Mouse (Mus musculus): ENCODE data around the gene Wwox. TPM values are rescaled to one million over a fixed set of nuclear protein-coding genes. Genes with fewer than 3 reads are reported as not detected.
A peak's percentile ranks its signal among the peaks of the same experiment; 100 is the strongest.

The Wwox gene
- polyA plus RNA-seq, 1 experiment from 2014 or later = 16.0 TPM

DNA sequence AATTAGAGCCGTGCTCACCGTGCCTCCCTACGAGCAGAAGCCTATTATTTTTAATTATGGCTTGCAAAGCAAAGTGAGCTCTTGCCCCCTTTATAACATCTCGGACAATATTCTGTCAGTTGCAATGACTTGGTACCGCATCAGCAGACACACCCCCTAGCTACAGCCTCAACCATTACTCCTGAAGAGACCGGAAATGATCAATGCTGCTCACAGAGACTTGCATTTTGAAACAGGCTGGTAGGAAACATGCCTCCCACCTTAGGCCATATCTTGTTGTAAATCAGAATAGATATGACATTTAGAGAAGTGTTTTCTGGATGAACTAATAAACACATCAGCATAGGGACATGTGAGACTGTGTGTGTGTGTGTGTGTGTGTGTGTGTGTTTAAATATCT is 911.3 kb downstream of the Wwox start:
- H3K4me1 ChIP-seq = no peaks in the 10 kb centered on the region
- 66% methylated on average over 6 of the region's 6 CpGs for WGBS
- H3K27me3 ChIP-seq = no peaks in the 10 kb centered on the region
- no peaks in the 10 kb centered on the region for H3K9me3 ChIP-seq (replicated peaks)
- H3K4me3 ChIP-seq (replicated peaks) = no peak overlapping the region
- H3K27ac ChIP-seq = no peak overlapping the region
- H3K9ac ChIP-seq = no peak overlapping the region
- no peak for ATAC-seq (replicated peaks; ENCODE audit: low FRiP score)
- no peaks in the 10 kb centered on the region for H3K36me3 ChIP-seq
- no peak overlapping the region for H3K4me2 ChIP-seq

DNA sequence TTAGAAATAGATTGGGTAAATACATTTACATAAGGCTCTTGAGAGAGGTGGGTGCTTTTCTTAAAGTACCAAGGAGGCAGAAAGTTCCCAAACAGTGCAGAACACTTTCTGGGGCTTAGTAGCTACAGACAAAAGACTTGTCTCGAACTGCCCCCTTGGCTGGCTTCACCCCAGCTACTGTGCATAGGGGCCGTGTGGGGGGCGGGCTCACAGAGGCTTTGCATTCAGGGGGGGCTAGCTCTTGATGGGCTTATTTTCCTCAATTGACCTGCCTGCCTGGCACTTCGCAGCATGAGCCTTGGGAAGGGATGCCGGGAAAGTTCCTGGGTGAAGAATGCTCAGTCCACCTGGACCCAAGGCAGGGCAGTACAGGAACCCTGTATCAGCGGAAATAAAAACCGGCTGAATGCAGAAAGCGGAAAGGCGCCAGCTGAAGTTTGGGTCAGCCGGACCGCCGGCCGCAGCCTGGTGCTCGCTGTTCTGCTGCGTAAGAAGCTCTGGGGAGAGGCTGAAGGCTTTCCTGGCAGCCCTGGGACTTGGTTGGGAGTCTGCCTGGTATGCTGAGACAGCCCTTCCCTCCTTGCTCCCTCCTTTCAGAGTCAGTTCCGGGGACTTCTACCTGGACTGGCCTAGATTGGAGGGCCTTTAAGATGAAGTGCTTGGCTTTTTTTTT is 918.3 kb downstream of the Wwox start:
- H3K27me3 ChIP-seq = no peaks in the 10 kb centered on the region
- no peak overlapping the region for H3K4me3 ChIP-seq (replicated peaks)
- no peaks in the 10 kb centered on the region for H3K36me3 ChIP-seq
- WGBS = 46% methylated on average over 16 of the region's 16 CpGs
- H3K4me1 ChIP-seq = peaks cover 6% of the 10 kb centered on the region; the same call in 1 of the 2 replicates
- no peak overlapping the region for H3K27ac ChIP-seq
- ATAC-seq (replicated peaks; ENCODE audit: low FRiP score) = no peak; the same call in 1 of the 2 replicates
- H3K9me3 ChIP-seq (replicated peaks) = no peaks in the 10 kb centered on the region
- H3K4me2 ChIP-seq = peak overlapping the region; percentile 19
- H3K9ac ChIP-seq = no peak overlapping the region

DNA sequence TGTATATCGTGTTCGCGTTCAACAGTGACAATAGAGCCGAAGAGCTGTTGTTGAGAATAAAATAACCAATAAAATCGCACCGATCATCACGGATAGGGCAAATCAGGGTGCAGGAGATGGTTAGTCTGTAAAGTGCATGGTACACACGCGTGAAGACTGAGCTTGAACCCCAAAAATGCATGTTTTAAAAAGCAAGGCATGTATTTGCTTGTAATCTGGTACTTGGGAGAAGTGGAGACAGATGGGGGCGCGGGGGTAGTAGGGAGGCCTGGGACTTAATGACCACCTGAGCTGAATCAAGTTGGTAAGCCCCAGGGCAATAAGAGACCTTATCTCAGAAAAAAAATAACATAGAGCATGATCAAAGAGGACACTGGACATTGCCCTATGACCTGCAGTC is 919.0 kb downstream of the Wwox start:
- Histone ChIP-seq H3K9ac (no peak overlapping the region), H3K4me3 (replicated peaks) (no peak overlapping the region), H3K36me3 (no peaks in the 10 kb centered on the region), H3K27me3 (no peaks in the 10 kb centered on the region), H3K9me3 (replicated peaks) (no peaks in the 10 kb centered on the region), H3K27ac (no peak overlapping the region), H3K4me2 (no peak overlapping the region), H3K4me1 (peaks cover 8% of the 10 kb centered on the region; the same call in 1 of the 2 replicates)
- ATAC-seq (replicated peaks; ENCODE audit: low FRiP score) = no peak
- 90% methylated on average over 11 of the region's 11 CpGs for WGBS

DNA sequence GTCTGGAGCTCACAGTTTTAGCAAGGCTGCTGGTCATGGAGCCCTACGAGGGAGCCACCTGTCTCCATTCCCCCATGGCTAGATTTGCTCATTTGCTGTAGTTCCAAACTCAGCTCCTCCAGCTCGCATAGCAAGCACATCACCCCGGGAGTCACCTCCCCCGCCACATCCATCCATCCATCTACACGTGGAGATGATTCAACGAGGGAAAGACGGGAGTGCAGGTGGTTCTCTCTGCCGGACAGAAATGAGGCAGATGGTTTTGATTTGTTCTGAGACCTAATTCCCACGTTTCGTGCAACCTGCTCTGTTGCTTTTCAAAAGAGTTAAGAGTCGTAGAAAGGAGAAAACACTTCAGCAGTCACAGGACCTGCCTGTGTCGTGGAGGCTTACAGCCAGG is 920.2 kb downstream of the Wwox start:
- Histone ChIP-seq H3K27ac (no peak overlapping the region), H3K4me3 (replicated peaks) (no peak overlapping the region), H3K9ac (no peak overlapping the region), H3K36me3 (no peaks in the 10 kb centered on the region), H3K27me3 (no peaks in the 10 kb centered on the region), H3K4me1 (peaks cover 8% of the 10 kb centered on the region; the same call in 1 of the 2 replicates), H3K4me2 (no peak overlapping the region), H3K9me3 (replicated peaks) (no peaks in the 10 kb centered on the region)
- ATAC-seq (replicated peaks; ENCODE audit: low FRiP score) = no peak
- WGBS = 47% methylated on average over 12 of the region's 12 CpGs

DNA sequence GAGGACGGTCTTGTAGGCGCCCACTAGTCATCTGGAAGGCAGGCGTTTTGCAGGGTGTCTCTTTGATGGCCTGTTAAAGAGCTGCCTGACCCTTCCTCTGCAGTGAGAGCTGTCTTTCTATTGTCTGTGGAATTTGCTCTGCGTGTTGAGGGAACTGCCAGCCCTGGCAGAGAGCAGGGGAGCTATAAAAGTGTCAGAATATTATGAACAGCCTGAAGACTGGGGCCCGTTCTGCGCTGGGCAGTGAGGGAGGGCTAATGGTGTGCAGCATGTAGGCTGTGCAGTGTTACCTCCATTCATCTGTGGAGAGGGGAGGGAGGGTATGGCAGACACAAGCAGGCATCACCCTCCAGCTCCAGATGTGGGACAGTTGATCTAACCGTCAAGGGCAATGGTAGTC is 923.1 kb downstream of the Wwox start:
- Histone ChIP-seq H3K27me3 (no peaks in the 10 kb centered on the region), H3K36me3 (no peaks in the 10 kb centered on the region), H3K9me3 (replicated peaks) (no peaks in the 10 kb centered on the region), H3K4me1 (peaks cover 8% of the 10 kb centered on the region; the same call in 1 of the 2 replicates), H3K9ac (no peak overlapping the region), H3K4me2 (no peak overlapping the region), H3K4me3 (replicated peaks) (no peak overlapping the region), H3K27ac (no peak overlapping the region)
- 10% methylated on average over 7 of the region's 7 CpGs for WGBS
- ATAC-seq (replicated peaks; ENCODE audit: low FRiP score) = peak; percentile 69; the same call in 1 of the 2 replicates

DNA sequence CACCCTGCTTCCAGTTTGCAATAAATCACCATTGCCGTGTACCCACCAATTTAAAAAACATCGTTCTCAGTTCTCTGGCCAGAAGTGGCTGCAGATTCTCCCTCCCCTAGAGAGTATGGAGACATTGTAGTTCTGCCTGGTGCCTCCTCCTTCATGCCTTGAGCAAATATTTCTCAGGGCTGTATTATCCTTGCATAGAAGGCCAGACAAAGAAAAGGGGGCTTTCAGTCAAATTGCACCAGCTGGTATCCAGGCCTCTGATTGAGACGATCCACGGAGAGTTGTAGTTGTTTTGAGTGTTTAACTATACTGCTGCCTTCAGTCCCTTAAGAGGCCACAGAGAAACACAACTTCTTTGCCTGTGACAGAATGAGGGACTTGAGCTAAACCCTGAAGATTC is 935.5 kb downstream of the Wwox start:
- no peaks in the 10 kb centered on the region for H3K9me3 ChIP-seq (replicated peaks)
- H3K9ac ChIP-seq = no peak overlapping the region
- no peak overlapping the region for H3K4me3 ChIP-seq (replicated peaks)
- H3K27me3 ChIP-seq = 0 out of 2 replicates have a peak, but pooled peaks cover 4% of the 10 kb centered on the region
- 0 out of 2 replicates have a peak, but pooled peaks cover 4% of the 10 kb centered on the region for H3K4me1 ChIP-seq
- H3K27ac ChIP-seq = no peak overlapping the region
- ATAC-seq (replicated peaks; ENCODE audit: low FRiP score) = no peak
- WGBS = 22% methylated on average over 4 of the region's 4 CpGs
- H3K4me2 ChIP-seq = no peak overlapping the region
- H3K36me3 ChIP-seq = no peaks in the 10 kb centered on the region

DNA sequence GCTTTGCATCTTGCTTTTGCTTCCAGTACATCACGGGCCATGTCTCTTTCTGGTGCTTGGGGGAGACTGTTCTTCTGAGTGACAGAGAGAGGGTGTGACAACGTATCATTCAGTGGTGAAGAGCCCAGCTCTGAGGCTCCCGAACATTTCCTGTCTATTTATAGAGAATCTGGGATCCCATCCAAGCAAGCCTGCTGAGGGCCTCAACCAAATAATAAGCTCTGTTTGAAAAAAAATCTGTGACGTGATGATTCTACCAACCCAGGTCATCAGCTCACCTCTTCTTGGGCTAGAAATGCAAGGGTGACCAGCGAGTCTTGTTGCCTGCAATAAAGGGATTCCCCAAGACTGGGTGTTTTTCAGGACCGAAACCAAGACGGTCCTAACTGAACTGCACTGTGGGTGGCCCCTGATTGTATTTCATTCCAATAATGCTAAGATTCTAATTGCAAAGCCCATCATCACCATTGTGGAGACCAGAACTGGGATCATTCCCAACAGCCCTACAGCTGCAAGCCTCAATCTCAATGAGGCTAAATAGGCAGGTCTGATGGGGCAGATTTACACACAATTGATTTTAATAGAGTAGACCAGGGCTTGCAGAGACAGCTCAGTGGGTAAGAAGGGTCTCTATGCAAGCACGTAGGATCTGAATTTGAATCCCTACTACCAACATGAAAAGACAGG is 936.0 kb downstream of the Wwox start:
- H3K4me3 ChIP-seq (replicated peaks) = no peak overlapping the region
- no peak overlapping the region for H3K27ac ChIP-seq
- WGBS = 64% methylated on average over 8 of the region's 8 CpGs
- no peaks in the 10 kb centered on the region for H3K36me3 ChIP-seq
- ATAC-seq (replicated peaks; ENCODE audit: low FRiP score) = no peak
- H3K9ac ChIP-seq = no peak overlapping the region
- H3K27me3 ChIP-seq = 0 out of 2 replicates have a peak, but pooled peaks cover 4% of the 10 kb centered on the region
- H3K4me1 ChIP-seq = 0 out of 2 replicates have a peak, but pooled peaks cover 4% of the 10 kb centered on the region
- no peak overlapping the region for H3K4me2 ChIP-seq
- no peaks in the 10 kb centered on the region for H3K9me3 ChIP-seq (replicated peaks)

DNA sequence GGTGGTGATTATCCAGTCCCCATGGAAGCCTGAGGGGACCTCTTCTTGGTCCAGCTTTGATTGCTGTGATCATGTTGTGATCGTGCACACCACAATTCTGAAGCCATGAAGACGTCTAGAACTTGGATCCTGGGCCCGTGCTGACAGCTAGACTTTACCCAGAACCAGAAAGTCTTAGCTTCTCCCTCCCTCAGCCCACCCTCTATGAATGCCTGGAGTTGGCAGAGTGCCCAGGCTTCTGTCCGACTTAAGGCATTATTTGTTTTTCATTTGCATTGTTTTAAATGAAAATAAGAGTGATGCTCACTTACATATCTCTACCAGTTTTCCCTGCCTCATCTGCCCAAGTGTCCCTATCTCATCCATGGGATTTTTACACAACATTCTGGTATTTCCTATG is 937.9 kb downstream of the Wwox start:
- 0 out of 2 replicates have a peak, but pooled peaks cover 4% of the 10 kb centered on the region for H3K4me1 ChIP-seq
- 49% methylated on average over 4 of the region's 4 CpGs for WGBS
- no peak for ATAC-seq (replicated peaks; ENCODE audit: low FRiP score)
- H3K9me3 ChIP-seq (replicated peaks) = no peaks in the 10 kb centered on the region
- H3K27me3 ChIP-seq = 0 out of 2 replicates have a peak, but pooled peaks cover 4% of the 10 kb centered on the region
- H3K4me3 ChIP-seq (replicated peaks) = no peak overlapping the region
- H3K9ac ChIP-seq = no peak overlapping the region
- H3K4me2 ChIP-seq = no peak overlapping the region
- no peak overlapping the region for H3K27ac ChIP-seq
- H3K36me3 ChIP-seq = no peaks in the 10 kb centered on the region

DNA sequence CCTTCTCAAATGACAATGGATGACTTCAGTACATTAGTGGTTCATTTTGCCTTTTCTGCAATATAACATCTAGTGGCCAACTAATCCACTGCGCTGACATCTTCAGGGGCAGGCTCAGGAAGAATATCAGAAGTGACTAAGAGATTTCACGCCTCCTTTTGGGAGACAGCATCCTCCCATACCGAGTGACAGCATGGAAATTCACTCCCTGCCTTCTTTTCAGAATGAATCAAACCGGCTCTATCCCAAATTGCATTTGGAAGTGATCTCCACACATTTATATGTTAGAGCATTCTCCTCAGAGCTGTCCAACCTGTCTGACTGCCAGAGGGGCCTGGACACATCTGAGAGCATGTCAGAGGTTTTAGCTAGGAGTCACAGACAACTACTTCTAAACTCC is 940.6 kb downstream of the Wwox start:
- ATAC-seq (replicated peaks; ENCODE audit: low FRiP score) = no peak
- Histone ChIP-seq H3K36me3 (no peaks in the 10 kb centered on the region), H3K4me2 (no peak overlapping the region), H3K27me3 (no peaks in the 10 kb centered on the region), H3K9ac (no peak overlapping the region), H3K4me3 (replicated peaks) (no peak overlapping the region), H3K27ac (no peak overlapping the region), H3K4me1 (0 out of 2 replicates have a peak, but pooled peaks cover 4% of the 10 kb centered on the region), H3K9me3 (replicated peaks) (no peaks in the 10 kb centered on the region)
- WGBS = 77% methylated on average over 4 of the region's 4 CpGs

DNA sequence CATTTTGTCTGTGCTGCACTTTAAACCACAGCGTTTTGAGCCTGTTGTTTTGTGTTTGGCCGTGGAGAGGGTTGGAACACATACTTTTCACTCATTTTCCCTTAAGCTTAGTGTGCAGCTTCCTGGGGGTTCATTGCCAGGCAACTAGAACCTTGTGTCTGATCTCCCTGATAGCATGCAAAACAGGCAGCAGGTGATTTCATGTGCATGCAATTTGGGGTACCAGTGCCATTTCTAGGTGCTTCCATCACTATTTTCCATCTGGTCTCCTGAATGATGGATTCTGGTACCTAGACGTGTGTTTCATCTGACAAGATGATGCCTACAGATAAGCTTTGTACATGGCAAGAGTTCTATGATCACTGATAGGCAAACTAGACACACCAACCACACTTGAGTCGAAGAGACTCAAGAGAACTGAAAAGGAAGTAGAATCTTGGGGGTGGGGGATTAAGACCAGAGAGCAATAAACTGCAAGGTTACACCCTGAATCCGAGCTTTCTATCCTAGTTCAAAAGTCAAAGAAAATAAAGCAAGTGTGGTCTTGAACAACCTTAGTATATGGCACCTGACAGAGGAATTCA is 951.6 kb downstream of the Wwox start:
- H3K36me3 ChIP-seq = no peaks in the 10 kb centered on the region
- H3K4me2 ChIP-seq = no peak overlapping the region
- no peak for ATAC-seq (replicated peaks; ENCODE audit: low FRiP score)
- H3K9me3 ChIP-seq (replicated peaks) = no peaks in the 10 kb centered on the region
- no peak overlapping the region for H3K27ac ChIP-seq
- no peak overlapping the region for H3K9ac ChIP-seq
- no peak overlapping the region for H3K4me3 ChIP-seq (replicated peaks)
- H3K4me1 ChIP-seq = no peaks in the 10 kb centered on the region
- no peaks in the 10 kb centered on the region for H3K27me3 ChIP-seq
- WGBS = 82% methylated on average over 5 of the region's 5 CpGs

DNA sequence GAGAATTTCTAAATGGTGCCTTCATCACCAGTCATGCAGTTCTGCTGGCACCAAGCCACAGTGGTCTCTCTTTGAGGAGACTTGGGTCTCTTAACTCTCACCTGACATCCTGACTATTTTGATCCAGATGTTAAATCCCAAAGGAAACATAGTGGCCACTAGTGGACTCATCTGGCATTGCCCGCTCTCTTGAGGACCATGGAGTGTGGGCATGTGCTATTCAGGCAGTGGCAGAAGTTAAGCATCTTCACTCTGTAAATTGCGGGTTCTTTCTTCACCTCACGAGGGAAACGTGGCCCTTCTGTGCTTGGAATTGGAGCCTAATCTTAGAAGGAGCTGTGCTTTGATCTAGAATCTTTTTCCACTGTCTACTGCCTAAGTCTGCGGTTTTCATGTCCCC is 956.4 kb downstream of the Wwox start:
- no peak overlapping the region for H3K4me2 ChIP-seq
- ATAC-seq (replicated peaks; ENCODE audit: low FRiP score) = no peak
- H3K9ac ChIP-seq = no peak overlapping the region
- no peak overlapping the region for H3K27ac ChIP-seq
- 76% methylated on average over 5 of the region's 5 CpGs for WGBS
- H3K9me3 ChIP-seq (replicated peaks) = no peaks in the 10 kb centered on the region
- peaks cover 5% of the 10 kb centered on the region; the same call in 1 of the 2 replicates for H3K27me3 ChIP-seq
- H3K36me3 ChIP-seq = no peaks in the 10 kb centered on the region
- no peak overlapping the region for H3K4me3 ChIP-seq (replicated peaks)
- no peaks in the 10 kb centered on the region for H3K4me1 ChIP-seq

DNA sequence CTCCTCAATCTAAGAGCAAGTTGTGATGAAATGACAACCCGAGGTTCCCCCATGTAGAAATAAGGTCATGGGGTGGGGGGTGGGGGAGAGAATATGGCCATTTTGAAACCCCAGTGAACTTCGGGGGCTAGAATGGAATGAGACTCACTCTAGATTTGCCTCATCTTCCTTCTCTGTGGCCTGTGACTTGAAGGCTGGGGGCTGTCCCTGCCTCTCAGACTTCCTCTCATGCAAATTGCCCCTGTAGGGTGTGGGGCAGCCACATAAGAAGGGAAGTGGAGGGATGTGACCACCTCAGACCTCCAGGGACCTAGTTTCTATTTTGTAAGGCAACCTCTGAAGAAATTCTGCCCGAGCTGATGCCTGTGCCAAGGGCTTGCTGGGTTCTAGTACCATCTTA is 958.5 kb downstream of the Wwox start:
- no peak overlapping the region for H3K9ac ChIP-seq
- H3K36me3 ChIP-seq = no peaks in the 10 kb centered on the region
- H3K4me2 ChIP-seq = no peak overlapping the region
- H3K4me3 ChIP-seq (replicated peaks) = no peak overlapping the region
- peaks cover 5% of the 10 kb centered on the region; the same call in 1 of the 2 replicates for H3K27me3 ChIP-seq
- H3K9me3 ChIP-seq (replicated peaks) = no peaks in the 10 kb centered on the region
- H3K27ac ChIP-seq = no peak overlapping the region
- no peaks in the 10 kb centered on the region for H3K4me1 ChIP-seq
- ATAC-seq (replicated peaks; ENCODE audit: low FRiP score) = no peak
- 88% methylated on average over 3 of the region's 3 CpGs for WGBS
